Mouse (Mus musculus): ENCODE measurements around the gene Tmem94. TPM values are rescaled to one million over a fixed set of nuclear protein-coding genes. Genes with fewer than 3 reads are reported as not detected.
"Not testable (repeated sequence)": the region's sequence is repeated elsewhere in the genome, so short reads cannot be mapped to it uniquely, and the experiment has no call there.

The Tmem94 gene
- polyA plus RNA-seq, 1 experiment from 2014 or later, result 26.5 TPM

GRCm38 (mm10) chr11:115744385-115744784 is 20.8 kb upstream of the Tmem94 start:
- no peak overlapping the region for H3K27ac ChIP-seq
- no peak overlapping the region for H3K4me3 ChIP-seq (replicated peaks)
- no peak overlapping the region for H3K4me2 ChIP-seq
- no peaks in the 10 kb centered on the region for H3K36me3 ChIP-seq
- H3K4me1 ChIP-seq (replicated peaks), result peaks cover 5% of the 10 kb centered on the region; the same call in 1 of the 2 replicates
- no peak for ATAC-seq (ENCODE audit: insufficient number of reproducible peaks, insufficient read depth, low FRiP score, low TSS enrichment, low read depth)
- no peaks in the 10 kb centered on the region for H3K9me3 ChIP-seq
- WGBS, result 87% methylated on average over 5 of the region's 5 CpGs
- H3K9ac ChIP-seq (replicated peaks), result no peak overlapping the region
- no peaks in the 10 kb centered on the region for H3K27me3 ChIP-seq

GRCm38 (mm10) chr11:115746109-115746508 is 19.1 kb upstream of the Tmem94 start:
- WGBS, result 95% methylated on average over 1 of the region's 1 CpGs
- Histone ChIP-seq H3K27me3 (no peaks in the 10 kb centered on the region), H3K9ac (replicated peaks) (no peak overlapping the region), H3K9me3 (no peaks in the 10 kb centered on the region), H3K27ac (no peak overlapping the region), H3K4me1 (replicated peaks) (peaks cover 5% of the 10 kb centered on the region; the same call in 1 of the 2 replicates), H3K4me2 (no peak overlapping the region), H3K4me3 (replicated peaks) (no peak overlapping the region), H3K36me3 (no peaks in the 10 kb centered on the region)
- ATAC-seq (ENCODE audit: insufficient number of reproducible peaks, insufficient read depth, low FRiP score, low TSS enrichment, low read depth), result no peak

GRCm38 (mm10) chr11:115746762-115747161 is 18.5 kb upstream of the Tmem94 start:
- H3K4me1 ChIP-seq (replicated peaks), result peaks cover 5% of the 10 kb centered on the region; the same call in 1 of the 2 replicates
- no peak overlapping the region for H3K4me2 ChIP-seq
- H3K27ac ChIP-seq, result no peak overlapping the region
- 72% methylated on average over 8 of the region's 8 CpGs for WGBS
- no peaks in the 10 kb centered on the region for H3K9me3 ChIP-seq
- H3K27me3 ChIP-seq, result no peaks in the 10 kb centered on the region
- no peaks in the 10 kb centered on the region for H3K36me3 ChIP-seq
- H3K9ac ChIP-seq (replicated peaks), result no peak overlapping the region
- H3K4me3 ChIP-seq (replicated peaks), result no peak overlapping the region
- no peak for ATAC-seq (ENCODE audit: insufficient number of reproducible peaks, insufficient read depth, low FRiP score, low TSS enrichment, low read depth)

- Histone ChIP-seq H3K9ac (replicated peaks) (0 out of 2 replicates have a peak overlapping the region, but pooled peaks have one; percentile 27), H3K4me2 (peak overlapping the region; percentile 46), H3K4me1 (replicated peaks) (peaks cover 5% of the 10 kb centered on the region; the same call in 1 of the 2 replicates), H3K9me3 (no peaks in the 10 kb centered on the region), H3K36me3 (no peaks in the 10 kb centered on the region), H3K27ac (no peak overlapping the region), H3K4me3 (replicated peaks) (peak overlapping the region; percentile 26), H3K27me3 (no peaks in the 10 kb centered on the region)
- 9% methylated on average over 11 of the region's 15 CpGs for WGBS
- ATAC-seq (ENCODE audit: insufficient number of reproducible peaks, insufficient read depth, low FRiP score, low TSS enrichment, low read depth), result no peak
These were observed 17.9 kb upstream of the Tmem94 start for GRCm38 (mm10) chr11:115747351-115747750.

GRCm38 (mm10) chr11:115749834-115750233 is 15.4 kb upstream of the Tmem94 start:
- no peak overlapping the region for H3K27ac ChIP-seq
- H3K27me3 ChIP-seq, result no peaks in the 10 kb centered on the region
- no peaks in the 10 kb centered on the region for H3K9me3 ChIP-seq
- 91% methylated on average over 5 of the region's 5 CpGs for WGBS
- no peaks in the 10 kb centered on the region for H3K36me3 ChIP-seq
- no peak overlapping the region for H3K4me2 ChIP-seq
- no peak for ATAC-seq (ENCODE audit: insufficient number of reproducible peaks, insufficient read depth, low FRiP score, low TSS enrichment, low read depth)
- H3K9ac ChIP-seq (replicated peaks), result no peak overlapping the region
- peaks cover 5% of the 10 kb centered on the region; the same call in 1 of the 2 replicates for H3K4me1 ChIP-seq (replicated peaks)
- H3K4me3 ChIP-seq (replicated peaks), result no peak overlapping the region

GRCm38 (mm10) chr11:115751725-115752124 is 13.5 kb upstream of the Tmem94 start:
- no peak overlapping the region for H3K27ac ChIP-seq
- no peak for ATAC-seq (ENCODE audit: insufficient number of reproducible peaks, insufficient read depth, low FRiP score, low TSS enrichment, low read depth)
- no peak overlapping the region for H3K4me2 ChIP-seq
- peaks cover 5% of the 10 kb centered on the region; the same call in 1 of the 2 replicates for H3K4me1 ChIP-seq (replicated peaks)
- H3K9ac ChIP-seq (replicated peaks), result no peak overlapping the region
- no peaks in the 10 kb centered on the region for H3K36me3 ChIP-seq
- H3K4me3 ChIP-seq (replicated peaks), result no peak overlapping the region
- H3K9me3 ChIP-seq, result no peaks in the 10 kb centered on the region
- H3K27me3 ChIP-seq, result no peaks in the 10 kb centered on the region
- 63% methylated on average over 2 of the region's 2 CpGs for WGBS

GRCm38 (mm10) chr11:115752653-115753052 is 12.6 kb upstream of the Tmem94 start:
- no peaks in the 10 kb centered on the region for H3K9me3 ChIP-seq
- H3K4me3 ChIP-seq (replicated peaks), result no peak overlapping the region
- peaks cover under 1% of the 10 kb centered on the region; the same call in 1 of the 2 replicates for H3K4me1 ChIP-seq (replicated peaks)
- no peak overlapping the region for H3K27ac ChIP-seq
- no peak overlapping the region for H3K9ac ChIP-seq (replicated peaks)
- H3K27me3 ChIP-seq, result no peaks in the 10 kb centered on the region
- 73% methylated on average over 7 of the region's 7 CpGs for WGBS
- no peaks in the 10 kb centered on the region for H3K36me3 ChIP-seq
- no peak overlapping the region for H3K4me2 ChIP-seq
- ATAC-seq (ENCODE audit: insufficient number of reproducible peaks, insufficient read depth, low FRiP score, low TSS enrichment, low read depth), result no peak

- no peaks in the 10 kb centered on the region for H3K9me3 ChIP-seq
- 73% methylated on average over 4 of the region's 4 CpGs for WGBS
- no peak overlapping the region for H3K4me3 ChIP-seq (replicated peaks)
- H3K27ac ChIP-seq, result no peak overlapping the region
- H3K36me3 ChIP-seq, result no peaks in the 10 kb centered on the region
- no peak overlapping the region for H3K9ac ChIP-seq (replicated peaks)
- H3K4me1 ChIP-seq (replicated peaks), result no peaks in the 10 kb centered on the region
- no peaks in the 10 kb centered on the region for H3K27me3 ChIP-seq
- H3K4me2 ChIP-seq, result no peak overlapping the region
- no peak for ATAC-seq (ENCODE audit: insufficient number of reproducible peaks, insufficient read depth, low FRiP score, low TSS enrichment, low read depth)
These were observed 11.7 kb upstream of the Tmem94 start for GRCm38 (mm10) chr11:115753485-115753884.

GRCm38 (mm10) chr11:115762176-115762575 is 3.1 kb upstream of the Tmem94 start:
- not testable (repeated sequence) for ATAC-seq (ENCODE audit: insufficient number of reproducible peaks, insufficient read depth, low FRiP score, low TSS enrichment, low read depth); H3K36me3 ChIP-seq; H3K4me3 ChIP-seq (replicated peaks); H3K27me3 ChIP-seq; H3K9ac ChIP-seq (replicated peaks); H3K4me1 ChIP-seq (replicated peaks); H3K27ac ChIP-seq; H3K9me3 ChIP-seq; H3K4me2 ChIP-seq
- 96% methylated on average over 7 of the region's 7 CpGs for WGBS

- peaks cover 8% of the 10 kb centered on the region for H3K4me1 ChIP-seq (replicated peaks)
- H3K27me3 ChIP-seq, result no peaks in the 10 kb centered on the region
- H3K4me3 ChIP-seq (replicated peaks), result peak overlapping the region; percentile 79
- no peak overlapping the region for H3K27ac ChIP-seq
- no peak for ATAC-seq (ENCODE audit: insufficient number of reproducible peaks, insufficient read depth, low FRiP score, low TSS enrichment, low read depth)
- no peaks in the 10 kb centered on the region for H3K9me3 ChIP-seq
- 34% methylated on average over 2 of the region's 2 CpGs for WGBS
- no peaks in the 10 kb centered on the region; the same call in 1 of the 2 replicates for H3K36me3 ChIP-seq
- peak overlapping the region; percentile 79 for H3K4me2 ChIP-seq
- H3K9ac ChIP-seq (replicated peaks), result peak overlapping the region; percentile 92; the same call in 1 of the 2 replicates
These were observed 535 bp upstream of the Tmem94 start for GRCm38 (mm10) chr11:115764698-115765097.

GRCm38 (mm10) chr11:115765607-115766141 is 441 bp downstream of the Tmem94 start:
- Histone ChIP-seq H3K4me2 (peak overlapping the region; percentile 79), H3K4me1 (replicated peaks) (peaks cover 8% of the 10 kb centered on the region), H3K4me3 (replicated peaks) (peak overlapping the region; percentile 79), H3K9ac (replicated peaks) (peak overlapping the region; percentile 92), H3K27me3 (no peaks in the 10 kb centered on the region), H3K36me3 (no peaks in the 10 kb centered on the region; the same call in 1 of the 2 replicates), H3K9me3 (no peaks in the 10 kb centered on the region), H3K27ac (peak overlapping the region; percentile 92)
- peak; percentile 78 for ATAC-seq (ENCODE audit: insufficient number of reproducible peaks, insufficient read depth, low FRiP score, low TSS enrichment, low read depth)
- under 1% methylated on average over 34 of the region's 34 CpGs for WGBS
